Mouse (Mus musculus) forebrain, embryonic 13.5 days (tissue): ENCODE results near the gene Gm49318. TPM values are rescaled to one million over a fixed set of nuclear protein-coding genes. Genes with fewer than 3 reads are reported as not detected.
A peak's percentile ranks its signal among the peaks of the same experiment; 100 is the strongest.

Experiments
- ATAC-seq: fragments of 200-750 bp; cut with Nextera tagmentation; 2 replicates; pipeline ENCODE4 v1.8.0; 2017
- H3K27ac ChIP-seq: fragments of 300-500 bp; sonication (generic); 2 replicates; pipeline ENCODE4 v1.5.1; 2015; ENCODE audit warnings: inconsistent platforms, mild to moderate bottlenecking, moderate library complexity
- H3K27me3 ChIP-seq: fragments of 300-500 bp; sonication (generic); 2 replicates; pipeline ENCODE4 v1.6.1; 2015; ENCODE audit warnings: mild to moderate bottlenecking, inconsistent platforms
- H3K36me3 ChIP-seq: fragments of 300-500 bp; sonication (generic); 2 replicates; pipeline ENCODE4 v1.6.1; 2015; ENCODE audit warnings: mild to moderate bottlenecking, inconsistent platforms; ENCODE audit not compliant: poor library complexity, severe bottlenecking
- H3K4me1 ChIP-seq: fragments of 300-500 bp; sonication (generic); 2 replicates; pipeline ENCODE4 v1.6.1; 2015; ENCODE audit warnings: inconsistent platforms
- H3K4me2 ChIP-seq: fragments of 300-500 bp; sonication (generic); 2 replicates; pipeline ENCODE4 v1.6.1; 2015; ENCODE audit warnings: inconsistent platforms, mild to moderate bottlenecking, moderate library complexity
- H3K4me3 ChIP-seq: fragments of 300-500 bp; sonication (generic); 2 replicates; pipeline ENCODE4 v1.5.1; 2015; ENCODE audit warnings: mild to moderate bottlenecking, inconsistent platforms
- H3K9ac ChIP-seq: fragments of 300-500 bp; sonication (generic); 2 replicates; pipeline ENCODE4 v1.6.1; 2015; ENCODE audit warnings: mild to moderate bottlenecking, inconsistent platforms
- H3K9me3 ChIP-seq: fragments of 300-500 bp; sonication (generic); replicated peaks from 2 replicates; pipeline ENCODE4 v1.6.1; 2016; ENCODE audit warnings: inconsistent platforms
- WGBS: fragments of 180-500 bp; shearing (Covaris S2); methylation state at CpG from one replicate; pipeline ENCODE4 v1.1.7; 2015; 5-methylcytosine and 5-hydroxymethylcytosine counted together
- polyA plus RNA-seq: library from polyadenylated mRNA; unstranded; fragments of >200 nt; fragmentation: Nextera tagmentation; extraction: Ambion mirVana; gene quantifications from 2 replicates; pipeline ENCODE4 v1.2.1, GENCODE M21; 2015

The Gm49318 gene
- polyA plus RNA-seq, 1 experiment from 2014 or later = not detected

- H3K4me3 ChIP-seq = no peak overlapping the region
- H3K4me1 ChIP-seq = peaks cover 14% of the 10 kb centered on the region
- no peak overlapping the region for H3K9ac ChIP-seq
- H3K36me3 ChIP-seq = peaks cover 76% of the 10 kb centered on the region
- H3K27me3 ChIP-seq = no peaks in the 10 kb centered on the region
- H3K9me3 ChIP-seq = no peaks in the 10 kb centered on the region
- no peak overlapping the region for H3K4me2 ChIP-seq
- H3K27ac ChIP-seq = no peak overlapping the region
- 97% methylated on average over 11 of the region's 11 CpGs for WGBS
- ATAC-seq = no peak
These were observed 5.4 kb downstream of the Gm49318 start for GRCm38 (mm10) chr9:22065642-22066041.

GRCm38 (mm10) chr9:22064341-22064740 lies 6.7 kb downstream of the Gm49318 start:
- H3K9me3 ChIP-seq = no peaks in the 10 kb centered on the region
- H3K4me3 ChIP-seq = no peak overlapping the region
- no peak overlapping the region for H3K9ac ChIP-seq
- H3K4me1 ChIP-seq = peaks cover under 1% of the 10 kb centered on the region; the same call in 1 of the 2 replicates
- no peak overlapping the region for H3K4me2 ChIP-seq
- no peaks in the 10 kb centered on the region for H3K27me3 ChIP-seq
- WGBS = 98% methylated on average over 3 of the region's 3 CpGs
- peaks cover 82% of the 10 kb centered on the region for H3K36me3 ChIP-seq
- H3K27ac ChIP-seq = no peak overlapping the region
- peak; percentile 41; the same call in 1 of the 2 replicates for ATAC-seq

- Histone ChIP-seq H3K27ac (no peak overlapping the region), H3K4me3 (no peak overlapping the region), H3K36me3 (peaks cover 86% of the 10 kb centered on the region), H3K9ac (no peak overlapping the region), H3K9me3 (no peaks in the 10 kb centered on the region), H3K4me2 (no peak overlapping the region), H3K27me3 (no peaks in the 10 kb centered on the region), H3K4me1 (no peaks in the 10 kb centered on the region)
- 83% methylated on average over 2 of the region's 2 CpGs for WGBS
- no peak for ATAC-seq
These were observed 9.7 kb downstream of the Gm49318 start for GRCm38 (mm10) chr9:22061339-22061738.

GRCm38 (mm10) chr9:22058011-22058424 lies 13.0 kb downstream of the Gm49318 start:
- peaks cover 6% of the 10 kb centered on the region; the same call in 1 of the 2 replicates for H3K4me1 ChIP-seq

GRCm38 (mm10) chr9:22057031-22057517 lies 14.0 kb downstream of the Gm49318 start:
- Histone ChIP-seq H3K36me3 (peaks cover 44% of the 10 kb centered on the region), H3K27me3 (peaks cover 4% of the 10 kb centered on the region; the same call in 1 of the 2 replicates), H3K4me3 (no peak overlapping the region), H3K9ac (no peak overlapping the region), H3K4me1 (peaks cover 9% of the 10 kb centered on the region; the same call in 1 of the 2 replicates), H3K27ac (no peak overlapping the region), H3K9me3 (no peaks in the 10 kb centered on the region), H3K4me2 (no peak overlapping the region)
- no peak for ATAC-seq
- 89% methylated on average over 9 of the region's 9 CpGs for WGBS

More at GRCm38 (mm10) chr9:22058011-22058424, 13.0 kb downstream of the Gm49318 start:
- no peak overlapping the region for H3K4me2 ChIP-seq
- H3K27ac ChIP-seq = no peak overlapping the region
- no peaks in the 10 kb centered on the region for H3K9me3 ChIP-seq
- ATAC-seq = no peak
- no peak overlapping the region for H3K9ac ChIP-seq
- peaks cover 4% of the 10 kb centered on the region; the same call in 1 of the 2 replicates for H3K27me3 ChIP-seq
- H3K36me3 ChIP-seq = peaks cover 54% of the 10 kb centered on the region
- H3K4me3 ChIP-seq = no peak overlapping the region
- WGBS = 92% methylated on average over 9 of the region's 9 CpGs

- H3K4me2 ChIP-seq = no peak overlapping the region
- 72% methylated on average over 9 of the region's 9 CpGs for WGBS
- no peak overlapping the region for H3K9ac ChIP-seq
- no peak overlapping the region for H3K4me3 ChIP-seq
- H3K27ac ChIP-seq = no peak overlapping the region
- peaks cover 38% of the 10 kb centered on the region for H3K36me3 ChIP-seq
- H3K4me1 ChIP-seq = peaks cover 10% of the 10 kb centered on the region; the same call in 1 of the 2 replicates
- H3K27me3 ChIP-seq = peaks cover 4% of the 10 kb centered on the region; the same call in 1 of the 2 replicates
- no peak for ATAC-seq
- H3K9me3 ChIP-seq = no peaks in the 10 kb centered on the region
These were observed 14.7 kb downstream of the Gm49318 start for GRCm38 (mm10) chr9:22056303-22056910.

GRCm38 (mm10) chr9:22055713-22056112 lies 15.3 kb downstream of the Gm49318 start:
- H3K9ac ChIP-seq = no peak overlapping the region
- H3K27ac ChIP-seq = no peak overlapping the region
- H3K4me1 ChIP-seq = peaks cover 10% of the 10 kb centered on the region; the same call in 1 of the 2 replicates
- no peak for ATAC-seq
- peaks cover 4% of the 10 kb centered on the region; the same call in 1 of the 2 replicates for H3K27me3 ChIP-seq
- no peak overlapping the region for H3K4me2 ChIP-seq
- peaks cover 32% of the 10 kb centered on the region for H3K36me3 ChIP-seq
- 38% methylated on average over 29 of the region's 29 CpGs for WGBS
- no peak overlapping the region for H3K4me3 ChIP-seq
- H3K9me3 ChIP-seq = no peaks in the 10 kb centered on the region

- Histone ChIP-seq H3K9ac (no peak overlapping the region), H3K27me3 (peaks cover 4% of the 10 kb centered on the region; the same call in 1 of the 2 replicates), H3K4me3 (peak overlapping the region; percentile 20), H3K36me3 (peaks cover 28% of the 10 kb centered on the region), H3K4me1 (peaks cover 17% of the 10 kb centered on the region), H3K9me3 (no peaks in the 10 kb centered on the region), H3K27ac (no peak overlapping the region), H3K4me2 (peak overlapping the region; percentile 53)
- peak; percentile 19 for ATAC-seq
- WGBS = 1% methylated on average over 32 of the region's 32 CpGs
These were observed 16.5 kb downstream of the Gm49318 start for GRCm38 (mm10) chr9:22054411-22055076.

GRCm38 (mm10) chr9:22053657-22054056 lies 17.4 kb downstream of the Gm49318 start:
- H3K4me3 ChIP-seq = no peak overlapping the region
- no peak overlapping the region for H3K9ac ChIP-seq
- H3K36me3 ChIP-seq = peaks cover 20% of the 10 kb centered on the region
- 44% methylated on average over 6 of the region's 7 CpGs for WGBS
- ATAC-seq = no peak
- no peak overlapping the region for H3K4me2 ChIP-seq
- H3K9me3 ChIP-seq = no peaks in the 10 kb centered on the region
- no peak overlapping the region for H3K27ac ChIP-seq
- H3K4me1 ChIP-seq = peaks cover 26% of the 10 kb centered on the region
- H3K27me3 ChIP-seq = peaks cover 4% of the 10 kb centered on the region; the same call in 1 of the 2 replicates

GRCm38 (mm10) chr9:22051958-22052254 lies 19.2 kb downstream of the Gm49318 start, which contains the start of gene Elavl3:
Gene Elavl3 (minus strand): TSS chr9:22052023.
- peak; percentile 84 for ATAC-seq
- H3K27me3 ChIP-seq = peaks cover 4% of the 10 kb centered on the region; the same call in 1 of the 2 replicates
- peak within 1 kb of the TSS; percentile 96 for H3K4me3 ChIP-seq
- H3K36me3 ChIP-seq = peaks cover 3% of the 10 kb centered on the region
- H3K9me3 ChIP-seq = no peaks in the 10 kb centered on the region
- H3K4me1 ChIP-seq = peaks cover 43% of the 10 kb centered on the region
- H3K4me2 ChIP-seq = peak within 1 kb of the TSS; percentile 67
- under 1% methylated on average over 19 of the region's 28 CpGs for whole genome bisulfite sequencing
- peak within 1 kb of the TSS; percentile 99 for H3K9ac ChIP-seq
- peak within 1 kb of the TSS; percentile 94 for H3K27ac ChIP-seq

GRCm38 (mm10) chr9:22051161-22051957 lies 19.7 kb downstream of the Gm49318 start:
- Histone ChIP-seq H3K4me3 (peak overlapping the region; percentile 96), H3K9ac (peak overlapping the region; percentile 99), H3K27ac (peak overlapping the region; percentile 94), H3K36me3 (no peaks in the 10 kb centered on the region), H3K27me3 (peaks cover 4% of the 10 kb centered on the region; the same call in 1 of the 2 replicates), H3K4me1 (peaks cover 44% of the 10 kb centered on the region), H3K9me3 (no peaks in the 10 kb centered on the region), H3K4me2 (peak overlapping the region; percentile 67)
- ATAC-seq = peak; percentile 46
- WGBS = under 1% methylated on average over 63 of the region's 67 CpGs
